Mouse (Mus musculus) heart, postnatal 4 days (tissue): ENCODE data around the gene Muc1. TPM values are rescaled to one million over a fixed set of nuclear protein-coding genes. Genes with fewer than 3 reads are reported as not detected.

ENCODE experiments used
- DNase-seq: peaks from one replicate; pipeline ENCODE4 v3.0.0; 2021
- microRNA-seq, 2 experiments: library from miRNA; unstranded; fragments of <30 nt; microRNA quantifications; one replicate each; pipeline ENCODE4 v1.2.0; 2021 to 2022
- total RNA-seq, 2 experiments: library from RNA; stranded (reverse); gene quantifications; 2 replicates each; pipeline ENCODE4 v1.2.3; 2021

Gene Muc1
- total RNA-seq, 2 experiments from 2014 or later, result 0.61 to 0.74 TPM

- peak; percentile 60 for DNase-seq
These were observed 42.9 kb downstream of the Muc1 start for GRCm38 (mm10) chr3:89271760-89272159.

- DNase-seq, result no peak
These were observed 47.2 kb downstream of the Muc1 start for GRCm38 (mm10) chr3:89276061-89276460.

- peak; percentile 65 for DNase-seq
These were observed 48.6 kb downstream of the Muc1 start for GRCm38 (mm10) chr3:89277281-89278021.

GRCm38 (mm10) chr3:89278107-89278506, 49.2 kb downstream of the Muc1 start:
- peak; percentile 67 for DNase-seq

- no peak for DNase-seq
These were observed 49.8 kb downstream of the Muc1 start for GRCm38 (mm10) chr3:89278643-89279042.

- DNase-seq, result peak; percentile 89
These were observed 50.5 kb downstream of the Muc1 start for GRCm38 (mm10) chr3:89279153-89279890.

- no peak for DNase-seq
These were observed 51.3 kb downstream of the Muc1 start for GRCm38 (mm10) chr3:89280050-89280605.

GRCm38 (mm10) chr3:89280606-89281511, 52.0 kb downstream of the Muc1 start, which contains the start of gene Efna1:
TSS of gene Efna1 (minus strand) at chr3:89281142.
- DNase-seq, result peak; percentile 68

GRCm38 (mm10) chr3:89281579-89282290, 52.9 kb downstream of the Muc1 start:
- DNase-seq, result peak; percentile 92

- no peak for DNase-seq
These were observed 53.4 kb downstream of the Muc1 start for GRCm38 (mm10) chr3:89282291-89282643.

Small RNAs within 50 kb of the gene (microRNA-seq; reads per million reads assigned to microRNA genes)
- 29.7 to 48.7 reads per million in 2 experiments for gene Mir92b

Other genes with a start within 250 kb of the Muc1 start
- gene Rusc1, start 135.7 kb upstream of the Muc1 start, total RNA-seq, result 10 to 100 TPM; 12.3 to 12.5 TPM
- not detected for gene Gm43738, start 128.0 kb upstream of the Muc1 start, total RNA-seq
- 10 to 100 TPM; 54.5 to 58.7 TPM for gene Fdps, start 127.1 kb upstream of the Muc1 start, total RNA-seq
- gene Pklr, start 92.9 kb upstream of the Muc1 start, total RNA-seq, result not detected
- gene Hcn3, start 68.9 kb upstream of the Muc1 start, total RNA-seq, result 1 to 10 TPM in 1 of 2 experiments, under 1 TPM in 1; 0.86 to 1.1 TPM
- 10 to 100 TPM; 30.3 to 32.1 TPM for gene Clk2, start 64.3 kb upstream of the Muc1 start, total RNA-seq
- gene Scamp3, start 51.6 kb upstream of the Muc1 start, total RNA-seq, result 10 to 100 TPM; 46.7 to 47.3 TPM
- gene Fam189b, start 45.9 kb upstream of the Muc1 start, total RNA-seq, result 1 to 10 TPM; 8.8 to 9.0 TPM
- 10 to 100 TPM; 19.7 to 21.8 TPM for gene Gba, start 26.1 kb upstream of the Muc1 start, total RNA-seq
- gene Thbs3, start 13.9 kb upstream of the Muc1 start, total RNA-seq, result 10 to 100 TPM; 25.0 to 34.5 TPM
- gene Mtx1, start 2.0 kb upstream of the Muc1 start, total RNA-seq, result 10 to 100 TPM; 62.9 to 67.2 TPM
- gene Krtcap2, start 16.9 kb downstream of the Muc1 start, total RNA-seq, result 100 to 1,000 TPM; 100 to 104 TPM
- 1 to 10 TPM; 1.3 to 1.6 TPM for gene Trim46, start 17.3 kb downstream of the Muc1 start, total RNA-seq
- gene Dpm3, start 30.3 kb downstream of the Muc1 start, total RNA-seq, result 10 to 100 TPM; 51.6 to 61.0 TPM
- gene Slc50a1, start 41.5 kb downstream of the Muc1 start, total RNA-seq, result 10 to 100 TPM; 24.9 to 28.0 TPM
- 10 to 100 TPM; 37.9 to 42.0 TPM for gene Efna1, start 52.1 kb downstream of the Muc1 start, total RNA-seq
- gene Efna3, start 93.9 kb downstream of the Muc1 start, total RNA-seq, result under 1 TPM in 1 of 2 experiments, not detected in 1; 0.26 TPM
- 1 to 10 TPM; 3.1 to 3.7 TPM for gene Efna4, start 109.0 kb downstream of the Muc1 start, total RNA-seq
- 10 to 100 TPM; 93.6 to 95.2 TPM for gene Adam15, start 120.9 kb downstream of the Muc1 start, total RNA-seq
- gene Dcst2, start 132.9 kb downstream of the Muc1 start, total RNA-seq, result under 1 TPM; 0.14 to 0.23 TPM
- gene Dcst1, start 136.2 kb downstream of the Muc1 start, total RNA-seq, result under 1 TPM; 0.21 to 0.72 TPM
- 10 to 100 TPM; 13.8 to 15.1 TPM for gene Zbtb7b, start 165.7 kb downstream of the Muc1 start, total RNA-seq
- gene Lenep, start 173.7 kb downstream of the Muc1 start, total RNA-seq, result under 1 TPM in 1 of 2 experiments, not detected in 1; 0.68 TPM
- gene Flad1, start 182.8 kb downstream of the Muc1 start, total RNA-seq, result 10 to 100 TPM; 30.7 to 33.0 TPM
- gene Cks1b, start 189.3 kb downstream of the Muc1 start, total RNA-seq, result 10 to 100 TPM; 62.8 to 64.3 TPM
- gene Shc1, start 189.4 kb downstream of the Muc1 start, total RNA-seq, result 10 to 100 TPM; 68.8 to 69.2 TPM
- gene Pygo2, start 201.2 kb downstream of the Muc1 start, total RNA-seq, result 10 to 100 TPM; 20.3 to 22.1 TPM
- 10 to 100 TPM; 66.0 to 73.8 TPM for gene Pbxip1, start 207.6 kb downstream of the Muc1 start, total RNA-seq
- gene Pmvk, start 225.5 kb downstream of the Muc1 start, total RNA-seq, result 10 to 100 TPM; 11.3 to 13.3 TPM